Mouse (Mus musculus) CD4-positive, CD25-positive, alpha-beta regulatory T cell, adult 4 months (primary cell): ENCODE measurements around the gene Rcbtb1. TPM values are rescaled to one million over a fixed set of nuclear protein-coding genes. Genes with fewer than 3 reads are reported as not detected.

ENCODE experiments used
- polyA plus RNA-seq, 2 experiments: library from polyadenylated mRNA; unstranded; fragments of 100-300 nt; shearing (Covaris generic); gene quantifications; one replicate each; pipeline ENCODE4 v1.2.1; 2017

Rcbtb1 gene
- polyA plus RNA-seq, 2 experiments from 2014 or later, result 24.7 to 29.5 TPM

Other genes with a start within 250 kb of the Rcbtb1 start
- not detected for gene 1700129C05Rik, start 58.3 kb upstream of the Rcbtb1 start, polyA plus RNA-seq
- not detected for gene Gm5142, start 22.5 kb upstream of the Rcbtb1 start, polyA plus RNA-seq
- 10 to 100 TPM; 11.9 to 13.9 TPM for gene Gm6904, start 59.0 kb downstream of the Rcbtb1 start, polyA plus RNA-seq
- 10 to 100 TPM; 43.4 TPM for gene Phf11a, start 96.3 kb downstream of the Rcbtb1 start, polyA plus RNA-seq
- 100 to 1,000 TPM; 215 TPM for gene Phf11b, start 140.1 kb downstream of the Rcbtb1 start, polyA plus RNA-seq
- gene Phf11d, start 164.3 kb downstream of the Rcbtb1 start, polyA plus RNA-seq, result 10 to 100 TPM in 1 of 2 experiments, 1 to 10 TPM in 1; 9.5 to 13.8 TPM
- gene Phf11c, start 194.2 kb downstream of the Rcbtb1 start, polyA plus RNA-seq, result 10 to 100 TPM; 25.6 TPM
- gene Setdb2, start 239.7 kb downstream of the Rcbtb1 start, polyA plus RNA-seq, result 10 to 100 TPM; 16.0 to 18.5 TPM
- gene Cab39l, start 239.8 kb downstream of the Rcbtb1 start, polyA plus RNA-seq, result 10 to 100 TPM; 72.0 to 72.4 TPM